Mouse (Mus musculus) spleen, postnatal 10 days (tissue): ENCODE measurements at regions not wholly inside any gene's neighbourhood (a gene's known extent, or its start where the extent isn't known, plus 50 kb on each side); places are given as distances from the start of the nearest gene placed in this dataset.
A peak's percentile ranks its signal among the peaks of the same experiment; 100 is the strongest.

Experiments
- DNase-seq, 2 experiments: peaks; one replicate each; pipeline ENCODE4 v3.0.0; 2021 to 2022; ENCODE audit warnings: low spot score in 2 of 2

GRCm38 (mm10) chr6:34246512-34246911 is 69.6 kb upstream of the Slc35b4 start:
- DNase-seq = no peak

DNA sequence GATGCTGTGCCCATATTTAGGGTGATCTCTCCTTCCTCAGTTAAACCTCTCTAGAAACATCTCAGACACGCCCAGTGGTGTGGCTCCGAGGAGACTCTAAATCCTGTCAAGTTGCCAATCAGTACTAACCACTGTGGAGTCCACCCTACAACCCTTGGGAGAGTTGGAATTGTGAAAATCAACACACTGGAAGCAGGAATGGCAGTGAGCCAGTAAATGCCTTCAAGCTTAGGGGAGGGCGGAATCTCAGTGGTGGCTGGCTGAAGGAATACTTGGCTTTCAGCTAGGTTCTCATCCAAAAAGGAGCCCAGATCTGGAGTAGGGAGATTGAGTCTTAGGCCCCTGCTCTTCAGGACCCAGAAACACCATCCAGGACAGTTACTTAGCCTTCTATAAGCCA is 66.1 kb upstream of the Slc35b4 start:
- no peak for DNase-seq

- no peak for DNase-seq
Measured at GRCm38 (mm10) chr6:34242486-34242885, 65.6 kb upstream of the Slc35b4 start.

- DNase-seq = no peak
Measured at GRCm38 (mm10) chr6:34235132-34235531, 58.2 kb upstream of the Slc35b4 start.

- no peak for DNase-seq
Measured at GRCm38 (mm10) chr6:34234443-34235020, 57.6 kb upstream of the Slc35b4 start.

DNA sequence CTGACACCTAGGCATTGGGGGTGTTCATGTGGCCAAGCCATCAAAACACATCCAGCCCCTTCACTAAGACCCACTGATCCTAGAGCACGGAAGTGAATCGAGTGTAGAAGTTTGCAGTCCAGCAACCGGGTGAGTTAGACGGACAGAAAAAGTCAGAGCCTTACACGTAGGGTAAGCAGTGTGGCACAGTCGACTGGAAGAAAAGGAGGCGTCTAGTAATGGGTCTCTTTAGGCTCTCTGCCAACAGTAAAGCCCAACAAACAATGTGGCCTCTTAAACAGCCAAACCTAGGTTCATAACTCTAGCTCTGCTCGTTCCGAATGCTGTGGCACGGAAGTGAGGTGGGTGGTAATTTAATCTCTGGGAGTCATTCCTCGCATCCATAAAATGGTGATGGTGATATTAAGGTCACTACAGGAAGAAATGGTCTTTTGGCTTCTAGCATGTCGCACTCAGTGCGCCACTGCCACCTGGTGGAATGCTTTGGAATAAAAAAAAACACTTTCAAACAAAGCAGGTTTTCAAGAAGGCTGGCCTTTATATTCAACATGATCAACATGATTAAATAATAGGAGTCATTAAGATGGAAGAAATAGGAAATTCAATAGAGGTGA is 54.0 kb upstream of the Slc35b4 start:
- peak in 1 of 2 experiments; percentile 59 for DNase-seq

DNA sequence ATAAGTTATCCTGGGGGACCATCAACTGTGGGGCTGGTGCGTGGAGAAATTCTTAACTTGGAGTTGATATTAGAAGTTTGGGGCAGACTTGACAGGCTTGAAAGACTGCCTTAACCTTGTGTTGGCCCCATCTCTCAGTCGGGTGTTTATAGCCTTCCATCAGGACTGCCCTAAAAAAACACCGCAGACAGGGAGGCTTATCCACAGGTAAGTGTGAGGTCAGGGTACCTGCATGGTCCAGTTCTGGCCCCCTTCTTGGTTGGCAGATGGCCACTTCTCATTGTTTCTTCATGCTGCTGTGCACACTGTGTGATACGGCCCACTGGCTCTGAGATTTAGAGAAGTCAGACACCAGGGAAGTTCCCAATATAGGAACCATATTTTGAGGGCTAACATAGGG is 50.2 kb upstream of the Slc35b4 start:
- DNase-seq = no peak
